Mouse (Mus musculus) myocyte (in vitro differentiated cells): ENCODE measurements around the gene Mafk.

ENCODE experiments used
- E2F4 ChIP-seq: IDR thresholded peaks from one replicate; pipeline ENCODE4 v1.6.1; 2011; ENCODE audit warnings: mild to moderate bottlenecking, control low read depth, moderate library complexity; ENCODE audit not compliant: insufficient read depth
- POLR2A ChIP-seq: IDR thresholded peaks from one replicate; pipeline ENCODE4 v1.6.1; 2011; ENCODE audit warnings: low read depth, mild to moderate bottlenecking, control low read depth, moderate library complexity; ENCODE audit not compliant: insufficient read length
- TCF3 ChIP-seq: IDR thresholded peaks from one replicate; pipeline ENCODE4 v1.6.1; 2011; ENCODE audit warnings: low read depth, control low read depth; ENCODE audit not compliant: insufficient read length

DNA sequence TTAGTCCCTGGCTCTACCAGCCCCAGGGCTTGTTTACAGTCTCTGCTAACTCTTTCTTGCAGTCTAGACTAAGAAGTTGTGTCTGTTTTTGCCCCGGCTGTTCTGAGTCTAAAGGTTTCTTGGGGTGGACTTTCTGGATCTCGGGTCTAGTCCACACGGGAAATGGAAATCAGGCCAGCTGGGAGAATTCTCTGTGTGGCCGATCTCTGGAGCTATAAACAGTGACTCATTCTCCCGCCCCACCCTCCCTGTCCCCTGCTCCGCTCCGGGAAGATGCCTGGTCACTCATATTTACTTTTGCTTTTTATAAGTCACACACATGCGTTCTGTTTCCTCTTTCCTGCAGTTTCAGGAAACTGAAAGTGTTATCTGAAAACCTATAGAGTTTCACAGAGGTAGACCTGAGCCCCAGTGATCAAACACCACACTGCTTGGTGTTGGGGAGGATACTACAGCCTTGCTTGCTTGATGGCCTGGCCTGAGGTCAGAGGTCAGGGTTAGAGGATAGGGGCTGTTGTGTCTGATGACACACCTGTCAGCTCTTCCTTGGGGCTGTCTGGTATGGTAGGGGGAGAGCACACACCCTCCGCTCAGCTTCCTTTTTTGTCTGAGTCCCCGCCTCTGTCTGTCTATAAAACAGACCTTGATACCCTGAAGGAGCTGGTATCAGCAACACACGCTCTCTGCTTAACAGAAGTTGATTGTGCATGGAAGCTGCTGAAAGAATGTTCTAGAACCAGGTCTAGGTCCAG, 2.2 kb downstream of the Mafk start:
- no peak for TF ChIP-seq TCF3
- no peak for TF ChIP-seq POLR2A
- no peak for TF ChIP-seq E2F4
